Mouse (Mus musculus): ENCODE results near the gene Atp1a2. TPM values are rescaled to one million over a fixed set of nuclear protein-coding genes. Genes with fewer than 3 reads are reported as not detected.

The Atp1a2 gene
- total RNA-seq, 2 experiments from 2014 or later: 81.9 to 82.8 TPM

DNA sequence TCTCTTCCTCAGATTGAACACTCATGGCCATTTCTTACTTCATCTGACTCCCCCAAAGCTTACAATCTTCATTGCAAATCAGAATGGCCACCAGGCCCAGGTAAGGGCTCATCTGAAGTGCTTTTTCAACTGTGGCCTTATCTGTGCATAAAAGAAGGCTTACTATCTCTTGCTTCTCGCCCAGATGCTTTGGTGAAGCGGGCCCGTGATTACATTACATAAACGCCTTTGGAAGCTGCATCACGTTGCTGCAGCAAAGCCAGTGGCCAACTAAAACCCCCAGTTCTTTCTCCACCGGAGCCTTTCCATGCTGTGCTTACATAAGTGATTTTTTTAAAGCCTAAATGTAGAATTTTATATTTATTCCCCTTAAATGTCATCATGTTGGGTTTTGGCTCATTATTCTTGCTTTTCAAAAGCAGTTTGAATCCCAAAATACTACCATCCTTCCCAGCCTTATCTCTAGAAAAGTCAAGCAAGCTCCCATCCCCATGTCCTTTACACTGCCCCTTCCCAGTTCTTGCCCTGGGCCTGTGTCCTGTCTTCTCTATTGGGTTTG is 26.0 kb upstream of the Atp1a2 start:
- DNase-seq: no peak

DNA sequence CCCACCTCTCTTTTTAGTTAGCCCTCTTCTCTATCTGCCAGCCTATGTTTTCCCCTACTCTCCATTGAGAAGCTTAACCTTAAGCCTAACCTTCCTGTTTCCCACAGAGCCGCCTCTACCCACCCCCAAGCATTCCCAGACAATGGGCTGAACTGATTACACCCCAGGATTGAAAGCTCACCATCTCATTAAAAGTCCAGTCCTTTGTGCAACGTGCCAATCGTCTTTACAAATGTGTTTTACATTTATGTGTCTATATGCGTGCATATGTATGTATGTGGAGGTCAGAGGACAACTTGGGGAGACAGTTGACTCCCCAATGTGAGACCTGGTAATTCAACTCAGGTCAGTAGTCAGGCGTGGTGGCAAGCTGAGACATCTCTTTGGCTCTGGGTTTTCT is 25.4 kb upstream of the Atp1a2 start:
- DNase-seq: no peak

DNA sequence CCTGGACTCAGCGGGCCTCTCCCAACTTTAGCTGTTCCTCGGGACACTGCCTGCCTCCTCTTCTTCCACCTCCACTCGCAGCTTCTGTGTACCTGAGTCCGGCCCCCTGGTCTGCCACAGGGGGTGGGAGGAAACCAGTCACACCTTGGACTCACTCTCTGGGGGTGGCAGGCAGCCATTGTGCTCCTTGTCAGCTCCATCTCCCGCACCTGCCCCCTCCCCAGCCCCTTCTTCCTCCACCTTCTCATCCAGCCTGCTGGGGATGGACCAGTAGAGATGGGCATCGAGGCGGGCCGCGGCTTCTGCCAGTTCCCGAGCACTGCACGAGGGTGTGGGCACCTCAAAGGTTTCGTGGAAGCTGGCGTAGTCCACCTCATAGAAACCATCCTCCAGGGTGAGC is 24.9 kb upstream of the Atp1a2 start:
- DNase-seq: no peak

DNA sequence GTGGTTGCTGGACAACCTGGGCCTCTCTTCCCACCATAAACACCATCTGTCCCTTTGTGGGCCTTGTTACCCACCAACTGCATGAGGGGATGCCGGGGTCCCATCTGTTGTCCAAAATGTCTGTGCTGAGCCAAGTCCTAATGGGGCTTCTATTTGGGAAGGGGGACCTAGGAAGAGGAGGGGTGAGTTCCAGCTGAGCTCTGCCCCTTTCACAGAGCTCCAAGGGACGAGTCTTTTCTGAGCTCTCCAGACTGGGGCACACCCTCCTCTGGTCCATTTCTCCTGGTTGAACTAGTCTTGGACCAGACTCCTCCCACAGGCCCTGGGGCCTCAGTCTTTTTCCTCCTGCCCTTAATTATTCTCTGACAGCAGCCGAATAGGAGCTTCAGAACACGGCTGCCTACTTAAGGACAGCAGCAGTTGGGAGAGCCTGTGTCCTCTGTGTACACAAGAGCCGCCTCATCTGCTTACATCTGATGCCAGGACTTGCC is 22.1 kb upstream of the Atp1a2 start:
- DNase-seq: no peak

DNA sequence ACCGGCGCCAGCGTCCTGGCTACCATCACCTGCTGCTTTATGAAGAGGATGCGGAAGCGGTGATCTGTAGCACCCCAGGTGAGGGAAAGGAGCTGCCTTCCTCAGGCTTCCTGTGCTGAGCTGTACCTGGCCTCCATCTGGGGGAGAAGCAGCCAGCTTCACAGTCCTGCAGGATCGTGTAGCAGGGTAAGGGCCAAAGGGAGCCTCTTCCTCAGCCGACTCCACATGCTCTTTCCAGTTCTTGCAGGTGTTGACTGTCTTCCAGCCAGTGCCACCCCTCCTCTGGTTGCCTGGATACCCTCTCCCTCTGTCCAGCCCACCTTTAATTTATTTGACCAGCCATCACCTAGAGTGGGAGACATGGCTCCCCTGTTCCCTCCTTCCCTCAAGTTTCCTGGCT is 21.5 kb upstream of the Atp1a2 start:
- DNase-seq: no peak

DNA sequence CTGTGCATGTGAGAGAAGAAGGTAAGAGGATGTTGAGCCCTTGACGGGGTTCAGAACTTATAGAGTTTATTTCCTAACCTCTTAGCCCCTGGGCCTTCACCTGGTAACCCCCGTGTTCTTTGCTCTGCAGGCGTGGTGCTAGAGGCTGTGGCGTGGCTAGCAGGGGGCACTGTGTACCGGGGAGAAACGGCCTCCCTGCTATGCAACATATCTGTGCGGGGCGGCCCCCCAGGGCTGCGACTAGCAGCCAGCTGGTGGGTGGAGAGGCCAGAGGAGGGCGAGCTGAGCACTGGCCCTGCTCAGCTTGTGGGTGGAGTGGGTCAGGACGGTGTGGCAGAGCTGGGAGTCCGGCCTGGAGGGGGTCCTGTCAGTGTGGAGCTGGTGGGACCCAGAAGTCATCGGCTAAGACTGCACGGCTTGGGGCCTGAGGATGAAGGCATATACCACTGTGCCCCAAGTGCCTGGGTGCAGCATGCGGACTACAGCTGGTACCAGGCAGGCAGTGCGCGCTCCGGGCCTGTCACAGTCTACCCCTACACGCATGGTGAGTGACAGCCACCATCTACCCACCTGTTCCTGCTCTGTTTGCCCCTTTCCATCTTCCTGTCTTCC is 20.7 kb upstream of the Atp1a2 start:
- DNase-seq: no peak

DNA sequence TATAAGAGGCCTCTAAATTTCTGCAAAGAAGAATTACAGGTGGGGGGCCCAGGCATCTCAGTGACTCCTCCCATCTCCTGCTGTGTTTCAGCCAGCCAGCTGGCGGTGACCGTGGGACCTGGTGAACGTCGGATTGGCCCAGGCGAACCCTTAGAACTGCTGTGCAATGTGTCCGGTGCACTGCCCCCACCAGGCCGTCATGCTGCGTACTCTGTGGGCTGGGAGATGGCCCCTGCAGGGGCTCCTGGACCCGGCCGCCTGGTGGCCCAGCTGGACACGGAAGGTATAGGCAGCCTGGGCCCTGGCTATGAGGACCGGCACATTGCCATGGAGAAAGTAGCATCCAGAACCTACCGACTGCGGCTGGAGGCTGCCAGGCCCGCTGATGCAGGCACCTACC is 20.1 kb upstream of the Atp1a2 start:
- DNase-seq: no peak

DNA sequence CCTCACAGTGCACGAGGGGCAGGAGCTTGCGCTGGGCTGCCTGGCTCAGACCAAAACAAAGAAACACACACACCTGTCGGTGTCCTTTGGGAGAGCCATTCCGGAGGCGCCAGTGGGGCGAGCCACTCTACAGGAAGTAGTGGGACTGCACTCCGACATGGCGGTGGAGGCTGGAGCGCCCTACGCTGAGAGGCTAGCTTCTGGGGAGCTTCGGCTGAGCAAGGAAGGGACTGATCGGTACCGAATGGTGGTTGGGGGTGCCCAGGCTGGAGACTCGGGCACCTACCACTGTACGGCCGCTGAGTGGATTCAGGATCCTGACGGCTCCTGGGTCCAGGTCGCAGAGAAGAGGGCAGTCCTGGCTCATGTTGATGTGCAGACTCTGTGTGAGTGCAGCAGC is 19.6 kb upstream of the Atp1a2 start:
- DNase-seq: no peak

DNA sequence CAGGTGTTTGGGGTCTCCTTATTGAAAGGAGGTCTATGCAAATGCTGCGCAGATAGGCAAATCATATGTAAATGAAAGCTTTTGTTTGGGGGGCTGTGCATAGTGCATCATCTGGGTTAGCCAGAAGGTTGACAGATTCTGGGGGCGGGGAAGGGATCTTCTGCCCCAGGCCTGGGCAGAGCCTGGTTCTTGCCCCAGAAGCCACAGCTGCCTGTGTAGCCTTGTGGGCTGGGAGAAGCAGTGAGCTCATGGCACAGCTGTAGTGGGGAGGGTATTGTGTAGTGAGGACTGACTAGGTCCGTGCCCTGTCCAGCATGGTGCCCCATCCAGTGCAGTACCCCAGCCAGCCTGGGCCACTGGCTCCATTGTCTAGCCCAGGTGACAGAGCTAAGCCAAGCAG is 17.0 kb upstream of the Atp1a2 start:
- no peak for DNase-seq

DNA sequence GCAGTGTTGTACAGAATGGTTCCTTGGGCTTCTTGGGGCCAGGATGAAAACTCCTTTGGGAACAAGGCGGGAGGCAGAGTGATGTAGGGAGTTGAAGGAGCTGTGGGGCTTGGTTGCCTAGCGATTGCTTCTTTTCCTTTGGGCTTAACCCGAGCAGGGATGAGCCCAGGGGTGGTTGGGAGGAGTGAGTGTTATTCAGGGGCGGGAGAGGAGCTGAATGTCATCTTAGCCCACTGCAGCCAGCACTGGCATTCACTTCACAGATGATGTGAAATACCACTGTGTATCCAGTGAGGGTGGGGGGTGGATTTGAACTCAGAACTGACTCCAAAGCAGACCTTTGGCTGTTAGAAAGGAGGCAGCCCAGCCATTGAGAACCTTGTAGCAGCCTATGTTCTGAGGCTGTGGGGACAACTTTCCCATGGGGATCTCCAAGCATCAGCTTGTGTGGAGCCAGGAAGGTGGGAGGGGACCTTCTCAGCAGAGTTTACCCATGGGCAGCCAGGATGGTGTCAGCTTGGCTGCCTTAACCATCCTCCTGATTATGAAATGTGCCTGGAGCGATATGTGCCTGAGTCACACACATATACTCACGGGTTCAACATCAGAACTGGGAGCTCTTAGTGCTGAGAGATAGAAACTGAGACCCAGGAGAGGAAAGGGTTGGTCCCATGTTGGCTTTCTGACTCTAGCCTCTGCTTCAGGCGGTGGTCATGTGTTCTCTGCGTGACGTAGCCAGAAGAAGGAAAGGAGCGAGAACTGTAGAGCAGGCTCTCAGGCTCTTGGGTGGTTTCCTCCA is 15.9 kb upstream of the Atp1a2 start:
- DNase-seq: no peak

DNA sequence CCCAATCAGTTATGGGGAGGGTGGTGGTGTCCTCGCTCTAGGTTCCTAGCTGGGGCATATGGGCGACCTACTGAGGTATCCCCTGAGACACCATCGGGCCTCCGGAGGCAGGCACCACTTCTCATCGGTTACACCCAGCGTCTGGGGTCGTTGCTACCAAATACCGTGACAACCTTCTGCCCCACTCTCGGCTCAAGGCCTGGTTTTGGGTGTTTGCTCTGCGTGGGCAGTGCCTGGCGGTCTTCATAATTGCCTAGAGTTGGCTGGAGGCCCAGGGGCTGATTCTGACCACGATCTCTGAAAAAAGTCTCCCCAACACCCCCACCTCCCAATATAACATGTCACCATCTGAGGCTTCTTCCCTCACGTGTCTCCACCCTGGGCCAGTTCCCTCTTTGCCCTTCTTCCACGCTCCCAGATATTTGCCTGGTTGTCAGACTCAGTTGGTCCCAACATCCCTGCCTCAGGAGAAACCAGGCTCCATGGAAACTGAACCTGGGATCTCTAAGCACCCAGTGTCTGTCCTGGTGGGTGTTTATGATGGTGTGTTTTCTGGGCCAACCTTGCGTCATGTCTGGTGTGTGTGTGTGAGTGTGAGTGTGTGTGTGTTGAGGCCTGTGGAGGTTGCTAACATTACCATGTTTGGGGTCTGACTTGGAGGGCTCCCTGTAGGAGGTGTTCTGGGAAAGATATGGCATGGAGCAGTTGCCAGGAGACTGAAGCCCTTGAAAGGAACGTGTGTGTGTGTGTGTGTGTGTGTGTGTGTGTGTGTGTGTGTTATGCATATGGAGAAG is 15.1 kb upstream of the Atp1a2 start:
- peak; percentile 32 for DNase-seq

DNA sequence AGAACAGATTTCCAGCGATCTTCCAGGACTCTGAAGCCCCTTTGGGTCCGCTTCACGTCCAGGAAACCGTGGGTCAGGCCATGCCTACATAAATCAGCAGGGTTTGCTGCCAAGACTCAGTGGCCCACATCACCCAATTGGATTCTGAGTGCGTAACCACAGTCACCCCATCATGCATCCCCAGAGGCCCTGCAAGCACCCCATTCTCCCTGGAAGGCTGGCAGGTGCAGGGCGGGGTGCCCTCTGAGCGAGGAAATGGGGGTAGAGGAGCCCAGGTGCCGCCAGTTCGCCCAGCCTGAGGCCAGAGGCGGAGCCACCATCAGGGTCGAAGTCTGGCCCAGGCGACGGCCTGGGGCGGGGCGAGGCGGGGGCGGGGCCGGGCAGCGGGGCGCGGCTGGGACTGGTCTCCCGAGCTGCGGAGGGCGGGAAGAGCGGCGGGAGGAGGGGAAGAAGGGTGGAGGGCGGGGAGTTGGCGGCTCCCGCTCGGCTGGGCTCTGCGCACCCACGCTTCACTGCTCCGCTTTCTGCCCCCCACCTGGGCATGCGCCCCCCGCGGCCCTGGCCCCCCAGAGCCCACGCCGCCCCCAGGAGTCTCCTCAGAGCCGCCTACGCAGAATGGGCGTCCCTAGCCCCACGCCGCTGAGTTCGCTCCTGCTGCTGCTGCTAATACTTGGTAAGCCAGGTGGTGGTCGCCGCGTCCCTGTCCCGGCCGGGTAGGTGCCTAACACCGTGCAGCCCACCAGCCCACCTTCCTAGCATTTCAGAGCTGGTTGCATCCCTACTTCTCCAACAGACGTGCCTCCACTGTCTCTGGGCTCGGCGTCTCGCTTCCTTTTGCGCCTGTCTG is 14.3 kb upstream of the Atp1a2 start:
- DNase-seq: peak; percentile 91

DNA sequence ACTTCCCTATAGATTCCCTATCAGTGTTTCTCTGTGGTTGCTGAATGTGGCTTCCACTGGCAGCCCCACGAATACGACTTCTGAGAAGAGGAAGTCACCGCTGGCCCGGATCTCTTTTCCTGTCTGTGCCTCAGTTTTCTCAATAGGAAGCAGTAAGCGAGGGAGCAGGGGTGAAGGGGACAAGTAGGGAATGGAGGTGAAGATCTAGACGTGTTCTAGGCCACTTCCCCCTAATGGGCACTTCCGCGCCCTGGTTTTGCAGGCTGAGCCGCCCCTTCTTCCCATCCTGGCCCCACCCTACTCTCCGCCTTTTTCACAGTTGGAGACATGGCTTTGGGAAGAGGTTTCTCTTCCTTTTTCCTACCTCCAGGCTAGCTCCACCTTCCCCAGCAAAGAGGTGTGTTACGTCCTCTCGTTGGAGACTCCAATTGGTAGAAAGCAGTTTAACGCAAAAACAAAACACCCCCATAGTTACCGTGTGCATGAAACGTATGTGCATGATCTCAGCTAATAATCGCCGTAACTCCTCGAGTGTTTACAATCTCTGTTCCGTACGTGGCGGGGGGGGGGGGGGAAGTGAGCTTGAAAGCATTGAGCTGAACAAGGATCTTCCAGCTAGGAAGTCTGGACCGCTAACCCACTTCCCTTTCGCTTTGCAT is 13.5 kb upstream of the Atp1a2 start:
- peak; percentile 65 for DNase-seq

DNA sequence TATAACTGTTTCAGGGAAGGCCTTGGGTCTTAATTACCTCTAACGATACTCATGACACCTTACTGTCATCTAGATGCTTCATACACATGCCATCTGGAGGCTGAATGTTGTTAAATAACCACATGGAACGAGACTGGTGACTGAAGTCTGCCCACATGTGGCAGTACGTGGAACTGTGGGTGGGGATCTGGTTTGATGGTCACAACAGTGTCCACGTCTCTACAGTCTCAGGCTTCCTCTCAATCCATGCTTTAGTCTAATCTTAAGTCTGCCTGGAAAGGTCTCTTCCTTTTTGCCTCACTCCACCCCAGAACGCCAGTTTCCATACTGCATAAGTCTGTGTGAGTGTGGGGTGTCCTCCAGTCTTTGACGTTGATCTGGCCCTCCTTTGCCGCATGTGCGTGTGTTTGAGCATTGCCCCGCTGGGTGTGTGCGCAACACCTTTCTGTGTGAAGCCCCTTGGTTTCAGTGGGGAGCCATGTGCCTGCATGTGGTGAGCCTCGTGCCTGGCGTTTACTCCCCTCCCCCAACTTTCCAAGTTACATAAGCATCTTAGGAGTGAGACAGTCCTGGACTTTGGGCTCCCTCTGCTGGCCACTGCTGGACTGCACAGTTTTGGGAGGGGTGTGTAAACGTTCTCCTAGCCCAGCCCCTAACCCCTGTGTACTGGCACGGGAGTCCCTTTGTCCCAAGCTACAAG is 12.0 kb upstream of the Atp1a2 start:
- peak; percentile 96 for DNase-seq

DNA sequence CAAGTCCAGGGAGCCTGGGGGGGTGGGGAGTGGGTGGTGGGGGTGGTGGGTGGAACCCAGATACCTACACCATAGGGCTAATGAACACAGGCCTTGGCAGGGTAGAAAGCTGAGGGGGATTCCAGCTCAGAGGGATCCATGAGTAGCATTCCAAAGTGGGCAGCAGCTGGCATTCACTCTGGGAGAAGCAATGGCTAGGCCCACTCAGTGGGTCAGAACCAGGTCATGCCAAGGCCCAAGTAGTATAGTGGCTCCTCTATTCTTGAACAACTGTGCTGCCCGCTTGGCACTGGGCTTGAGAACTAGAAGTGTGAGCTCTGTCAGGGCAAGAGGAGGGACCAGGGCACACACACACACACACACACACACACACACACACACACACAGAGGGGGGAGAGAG is 10.5 kb upstream of the Atp1a2 start:
- DNase-seq: no peak

DNA sequence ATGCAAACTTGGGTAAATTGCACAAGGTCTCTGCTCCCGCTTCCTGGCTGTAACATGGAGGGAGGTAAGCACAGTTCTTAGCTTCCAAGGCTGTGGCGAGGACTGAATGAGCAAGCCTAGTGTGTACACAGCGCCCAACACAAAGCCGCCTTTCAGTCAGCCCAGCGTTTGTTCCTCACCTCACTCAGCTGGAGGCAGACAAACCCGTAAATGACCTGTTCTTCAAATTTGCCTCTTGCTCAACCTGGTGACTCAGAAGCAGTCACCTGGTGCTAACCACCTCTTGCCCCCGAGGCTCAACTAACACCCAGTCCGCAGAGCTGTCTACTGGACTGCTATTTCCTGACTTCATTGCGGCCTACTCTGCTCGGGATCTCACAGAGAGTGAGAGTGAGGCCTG is 10.1 kb upstream of the Atp1a2 start:
- no peak for DNase-seq

DNA sequence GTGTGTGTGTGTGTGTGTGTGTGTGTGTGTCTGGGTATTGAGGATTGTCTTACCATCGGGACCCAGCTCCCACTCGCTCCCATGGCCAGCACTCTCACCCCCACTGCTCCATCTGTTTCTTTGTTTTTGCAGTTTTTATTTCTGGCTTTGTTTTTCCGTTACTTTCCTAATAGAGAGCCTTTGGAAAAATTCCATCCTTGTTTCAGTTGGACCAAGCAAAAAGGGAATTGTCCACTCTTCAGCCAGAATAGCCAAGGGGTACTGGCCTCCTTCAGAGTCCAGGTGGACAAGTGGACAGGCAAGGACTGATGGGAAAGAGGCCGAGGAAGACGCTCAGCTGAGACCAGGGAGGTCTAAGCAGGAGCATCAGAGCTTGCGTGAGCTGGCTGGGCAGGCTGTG is 9.0 kb upstream of the Atp1a2 start:
- no peak for DNase-seq

DNA sequence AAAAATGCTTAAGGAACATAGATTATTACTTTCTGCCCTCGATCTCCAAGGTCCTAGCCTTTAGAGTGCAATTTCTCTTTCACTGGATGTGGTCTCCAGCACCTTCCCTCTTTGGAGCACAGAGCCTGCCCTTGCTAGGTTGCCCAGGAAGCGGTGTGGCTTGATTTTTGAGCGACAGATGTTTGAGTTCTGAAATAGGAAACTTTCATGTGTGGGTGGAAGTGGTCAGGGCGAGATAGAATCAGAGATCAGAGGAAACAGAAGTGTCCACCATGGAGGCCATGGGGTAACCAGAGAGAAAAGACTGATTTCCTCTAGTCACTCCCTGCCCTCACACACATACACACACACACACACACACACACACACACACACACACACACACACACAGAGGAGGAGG is 8.3 kb upstream of the Atp1a2 start:
- no peak for DNase-seq

DNA sequence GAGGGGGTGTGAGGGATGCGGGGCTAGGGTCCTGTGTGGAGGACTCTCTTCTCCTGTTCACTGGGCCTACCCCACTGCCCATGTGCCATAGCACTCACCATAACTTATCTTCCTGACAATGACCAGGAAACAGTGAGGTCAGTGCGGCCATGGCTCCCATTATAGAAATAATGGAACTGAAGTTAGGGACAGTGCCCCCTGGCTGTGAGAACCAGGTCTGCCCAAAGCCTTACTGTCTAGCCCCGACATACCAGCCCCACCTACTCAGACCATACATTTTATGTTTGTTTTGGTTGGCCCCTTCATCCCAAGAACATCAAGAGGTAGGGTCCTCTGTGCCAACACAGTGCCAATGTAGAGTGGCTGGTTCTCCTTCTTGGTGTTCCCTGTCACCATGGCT is 7.8 kb upstream of the Atp1a2 start:
- DNase-seq: no peak

DNA sequence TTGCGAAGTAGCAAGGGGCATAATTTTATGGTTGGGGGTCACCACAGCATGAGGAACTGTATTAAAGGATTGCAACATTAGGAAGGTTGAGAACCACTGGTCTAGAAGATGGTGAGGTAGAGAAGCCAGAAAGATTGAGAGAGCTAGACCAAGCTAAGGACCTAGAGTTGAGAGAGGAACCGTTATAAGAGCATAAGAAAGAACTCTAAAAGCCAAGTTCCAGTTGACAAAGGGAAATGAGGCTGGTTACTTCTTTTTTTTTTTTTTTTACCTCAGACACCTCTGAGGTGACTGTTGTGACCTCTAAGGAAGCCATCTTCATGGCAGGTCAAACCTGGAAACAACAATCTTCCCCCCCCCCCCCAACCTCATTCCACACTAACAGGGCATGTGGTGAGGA is 7.3 kb upstream of the Atp1a2 start:
- DNase-seq: no peak

DNA sequence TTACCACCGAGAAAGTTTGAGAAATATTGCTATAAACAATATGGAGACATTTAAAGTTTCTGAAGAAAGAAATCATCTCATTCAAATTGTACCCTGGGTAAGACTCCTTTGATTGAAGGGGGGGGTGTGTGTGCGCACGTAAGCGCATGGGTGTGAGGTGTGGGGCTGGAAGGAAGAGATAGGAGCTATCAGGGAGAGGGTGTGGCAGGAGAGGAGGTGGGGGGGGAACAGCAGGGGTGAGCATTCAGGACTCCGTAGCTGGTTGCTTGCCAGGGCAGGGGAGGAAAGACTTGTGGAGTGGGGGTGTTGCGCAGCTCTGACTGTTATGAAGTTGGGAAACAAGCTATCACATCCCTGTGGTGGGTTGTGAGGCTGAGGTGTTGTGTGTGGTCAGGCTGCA is 6.6 kb upstream of the Atp1a2 start:
- DNase-seq: no peak

Data from heart, postnatal 4 days (tissue).